19 mouse cellular contexts compared by ENCODE assay signal in genomic region chr2:72375877-72376276, GRCm38 (mm10).
DNase-seq lines count a peak whose midpoint lies in the region; ATAC-seq and TF ChIP-seq lines count a peak whose summit lies in the region.
"Had no signal": no experiment of that assay in that cellular context is flagged by ENCODE, and none has a peak within 500 bp of the region (broad histone marks: within the 10 kb centered on the region; RNA-seq: fewer than 3 reads in every experiment).

No protein-coding gene starts in this region.

- H3K36me3 ChIP-seq in intestine, embryonic 14.5 days (ENCODE audit: control insufficient read depth, insufficient read depth, low read length) = peaks cover 22% of the 10 kb centered on the region
- peaks cover 32% of the 10 kb centered on the region for H3K36me3 ChIP-seq in intestine, postnatal 0 days (ENCODE audit: control insufficient read depth, insufficient read depth)
- H3K36me3 ChIP-seq in lung, embryonic 15.5 days = peaks cover 34% of the 10 kb centered on the region
- 0 out of 2 replicates have a peak, but pooled peaks cover 5% of the 10 kb centered on the region for H3K36me3 ChIP-seq in stomach, embryonic 16.5 days (ENCODE audit: control insufficient read depth, insufficient read depth, low read length)

- ATAC-seq in intestine, embryonic 14.5 days (replicated peaks; ENCODE audit: low FRiP score, low TSS enrichment, low read depth) = no peak
- no peak for ATAC-seq in intestine, postnatal 0 days
- ATAC-seq in lung, embryonic 15.5 days (ENCODE audit: borderline replicate concordance, extremely low read depth, low FRiP score, low TSS enrichment) = no peak
- ATAC-seq in stomach, embryonic 16.5 days (ENCODE audit: insufficient read depth, low FRiP score) = peak; percentile 57; the same call in 1 of the 2 replicates
- ATAC-seq: forebrain, embryonic 13.5 days; hindbrain, postnatal 0 days; midbrain, embryonic 16.5 days had no signal

- H3K4me3 ChIP-seq in gastrocnemius, adult 2 months = no peak overlapping the region
- no peak overlapping the region for H3K4me3 ChIP-seq in intestine, embryonic 14.5 days (ENCODE audit: low read depth, low read length)
- no peak overlapping the region for H3K4me3 ChIP-seq in intestine, postnatal 0 days (ENCODE audit: low read depth, low read length)
- H3K4me3 ChIP-seq in lung, embryonic 15.5 days = no peak overlapping the region
- no peak overlapping the region for H3K4me3 ChIP-seq in stomach, embryonic 16.5 days (replicated peaks; ENCODE audit: low read length)
- H3K4me3 ChIP-seq: forebrain, embryonic 13.5 days; heart, embryonic 12.5 days; limb, embryonic 10.5 days; midbrain, embryonic 10.5 days; myocyte had no signal

- DNase-seq in gastrocnemius, adult 2 months = no peak
- no peak for DNase-seq in gastrocnemius, postnatal 25 days
- no peak for DNase-seq in intestine, embryonic 14.5 days (ENCODE audit: low spot score)
- DNase-seq in lung, postnatal 10 days = no peak
- DNase-seq in cerebellum, postnatal 25 days = no peak
- DNase-seq: adrenal gland, postnatal 10 days; cerebellum, adult 8-10 months; kidney, adult 8-10 months; liver had no signal

- H3K4me2 ChIP-seq in intestine, embryonic 14.5 days (ENCODE audit: low read length) = no peak overlapping the region
- no peak overlapping the region for H3K4me2 ChIP-seq in intestine, postnatal 0 days (replicated peaks; ENCODE audit: low read depth)
- H3K4me2 ChIP-seq in lung, embryonic 15.5 days = no peak overlapping the region
- H3K4me2 ChIP-seq in stomach, embryonic 16.5 days (ENCODE audit: low read depth, low read length) = no peak overlapping the region
- H3K4me2 ChIP-seq: forebrain, embryonic 13.5 days; heart, embryonic 12.5 days had no signal

- H3K4me1 ChIP-seq in intestine, embryonic 14.5 days (replicated peaks; ENCODE audit: control insufficient read depth, insufficient read depth, low read length) = no peaks in the 10 kb centered on the region
- no peaks in the 10 kb centered on the region for H3K4me1 ChIP-seq in intestine, postnatal 0 days (replicated peaks; ENCODE audit: control insufficient read depth, insufficient read depth, low read length)
- peaks cover 8% of the 10 kb centered on the region; the same call in 1 of the 2 replicates for H3K4me1 ChIP-seq in lung, embryonic 15.5 days
- peaks cover 18% of the 10 kb centered on the region for H3K4me1 ChIP-seq in stomach, embryonic 16.5 days (ENCODE audit: control insufficient read depth, insufficient read depth, low read length)
- H3K4me1 ChIP-seq: forebrain, embryonic 13.5 days had no signal

- 69% methylated on average over 3 of the region's 3 CpGs for WGBS in intestine, embryonic 14.5 days
- 59% methylated on average over 3 of the region's 3 CpGs for WGBS in intestine, postnatal 0 days
- 64% methylated on average over 3 of the region's 3 CpGs for WGBS in lung, embryonic 15.5 days
- WGBS in stomach, embryonic 16.5 days = 49% methylated on average over 3 of the region's 3 CpGs

- intact Hi-C loops in gastrocnemius, adult 2 months (cut with DNase I) = no loop called here

- no peak for TF ChIP-seq CTCF in gastrocnemius, adult 2 months (IDR thresholded peaks at IDR 0.05)
- TF ChIP-seq CTCF in intestine, postnatal 0 days (IDR thresholded peaks at IDR 0.05; ENCODE audit: low read depth) = no peak

- H3K27me3 ChIP-seq in intestine, embryonic 14.5 days (replicated peaks; ENCODE audit: control insufficient read depth, insufficient read depth, low read length) = no peaks in the 10 kb centered on the region
- no peaks in the 10 kb centered on the region for H3K27me3 ChIP-seq in intestine, postnatal 0 days (replicated peaks; ENCODE audit: control insufficient read depth, insufficient read depth, low read length)
- no peaks in the 10 kb centered on the region for H3K27me3 ChIP-seq in lung, embryonic 15.5 days
- no peaks in the 10 kb centered on the region for H3K27me3 ChIP-seq in stomach, embryonic 16.5 days (ENCODE audit: control insufficient read depth, insufficient read depth, low read length)
- H3K27me3 ChIP-seq: forebrain, embryonic 13.5 days; heart, embryonic 12.5 days had no signal

- H3K9me3 ChIP-seq in intestine, embryonic 14.5 days (ENCODE audit: control insufficient read depth, low read length) = no peaks in the 10 kb centered on the region
- no peaks in the 10 kb centered on the region for H3K9me3 ChIP-seq in intestine, postnatal 0 days (ENCODE audit: control insufficient read depth)
- H3K9me3 ChIP-seq in lung, embryonic 15.5 days = no peaks in the 10 kb centered on the region
- no peaks in the 10 kb centered on the region for H3K9me3 ChIP-seq in stomach, embryonic 16.5 days (replicated peaks; ENCODE audit: control insufficient read depth, low read length)
- H3K9me3 ChIP-seq: forebrain, embryonic 13.5 days; heart, embryonic 12.5 days; limb, embryonic 10.5 days; midbrain, embryonic 10.5 days had no signal

- H3K9ac ChIP-seq in intestine, embryonic 14.5 days (ENCODE audit: low read length) = no peak overlapping the region
- H3K9ac ChIP-seq in intestine, postnatal 0 days (ENCODE audit: low read depth, low read length) = no peak overlapping the region
- H3K9ac ChIP-seq in lung, embryonic 15.5 days = no peak overlapping the region
- peak overlapping the region; percentile 37; the same call in 1 of the 2 replicates for H3K9ac ChIP-seq in stomach, embryonic 16.5 days (ENCODE audit: low read length)
- H3K9ac ChIP-seq: forebrain, embryonic 13.5 days; heart, embryonic 12.5 days had no signal

- H3K27ac ChIP-seq in gastrocnemius, adult 2 months = peak overlapping the region; percentile 61
- H3K27ac ChIP-seq in intestine, embryonic 14.5 days (ENCODE audit: low read depth) = peak overlapping the region; percentile 16; the same call in 1 of the 2 replicates
- H3K27ac ChIP-seq in intestine, postnatal 0 days (ENCODE audit: low read depth, low read length) = no peak overlapping the region
- 0 out of 2 replicates have a peak overlapping the region, but pooled peaks have one; percentile 35 for H3K27ac ChIP-seq in lung, embryonic 15.5 days
- H3K27ac ChIP-seq in stomach, embryonic 16.5 days (ENCODE audit: low read length) = peak overlapping the region; percentile 88
- H3K27ac ChIP-seq: forebrain, embryonic 13.5 days; hindbrain, postnatal 0 days; limb, embryonic 10.5 days; midbrain, embryonic 10.5 days had no signal
